Mouse (Mus musculus) heart, embryonic 10.5 days (tissue): Measurements from ENCODE around the gene Ssbp3. TPM values are rescaled to one million over a fixed set of nuclear protein-coding genes. Genes with fewer than 3 reads are reported as not detected.

Experiments used
- DNase-seq: peaks from one replicate; pipeline ENCODE4 v3.0.0-alpha.2; 2017; ENCODE audit warnings: low spot score
- H3K27ac ChIP-seq: fragments of 300-500 bp; sonication (generic); 2 replicates; pipeline ENCODE4 v1.5.1; 2016; ENCODE audit warnings: mild to moderate bottlenecking
- H3K27me3 ChIP-seq: fragments of 300-500 bp; sonication (generic); 2 replicates; pipeline ENCODE4 v1.6.1; 2016; ENCODE audit warnings: mild to moderate bottlenecking; ENCODE audit not compliant: poor library complexity, insufficient read depth, severe bottlenecking
- H3K36me3 ChIP-seq: fragments of 300-500 bp; sonication (generic); 2 replicates; pipeline ENCODE4 v1.6.1; 2016; ENCODE audit warnings: mild to moderate bottlenecking, moderate library complexity
- H3K4me1 ChIP-seq: fragments of 300-500 bp; sonication (generic); 2 replicates; pipeline ENCODE4 v1.6.1; 2016; ENCODE audit warnings: mild to moderate bottlenecking
- H3K4me3 ChIP-seq: fragments of 300-500 bp; sonication (generic); 2 replicates; pipeline ENCODE4 v1.5.1; 2016; ENCODE audit warnings: mild to moderate bottlenecking, moderate library complexity
- H3K9me3 ChIP-seq: fragments of 300-500 bp; sonication (generic); 2 replicates; pipeline ENCODE4 v1.6.1; 2016; ENCODE audit warnings: mild to moderate bottlenecking, moderate library complexity
- WGBS: fragments of 180-500 bp; shearing (Covaris S2); methylation state at CpG from one replicate; pipeline ENCODE4 v1.1.7; 2016; 5-methylcytosine and 5-hydroxymethylcytosine counted together
- polyA plus RNA-seq: library from polyadenylated mRNA; unstranded; fragments of >200 nt; fragmentation: Nextera tagmentation; extraction: Ambion mirVana; gene quantifications from 2 replicates; pipeline ENCODE4 v1.2.1, GENCODE M21; 2016

Ssbp3 gene
- polyA plus RNA-seq, 1 experiment from 2014 or later, result 139 TPM

DNA sequence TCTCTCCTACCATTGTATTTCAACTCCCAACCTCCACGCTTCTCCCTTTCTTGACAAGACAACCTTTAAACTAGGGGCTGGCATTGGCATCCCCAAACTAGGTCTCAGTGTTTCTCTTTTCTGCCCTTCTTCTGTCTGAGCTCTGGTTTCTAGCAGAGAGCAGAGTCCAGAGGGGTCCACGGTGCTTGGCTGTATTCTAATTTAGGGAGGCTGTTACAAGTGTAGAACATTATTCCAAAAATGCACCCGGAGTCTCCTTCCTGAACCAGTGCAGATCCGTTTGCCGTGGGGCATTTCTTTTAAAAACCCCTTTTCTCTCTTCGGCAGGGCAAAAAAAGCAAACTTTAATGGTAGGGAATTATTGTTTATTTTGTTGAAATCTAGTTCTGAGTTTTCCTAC, 704 bp upstream of the Ssbp3 start:
- H3K4me1 ChIP-seq, result peaks cover 75% of the 10 kb centered on the region
- peak overlapping the region; percentile 99 for H3K27ac ChIP-seq
- WGBS, result 2% methylated on average over 6 of the region's 6 CpGs
- H3K4me3 ChIP-seq, result peak overlapping the region; percentile 100
- H3K9me3 ChIP-seq, result no peaks in the 10 kb centered on the region
- H3K36me3 ChIP-seq, result peaks cover 19% of the 10 kb centered on the region
- H3K27me3 ChIP-seq, result no peaks in the 10 kb centered on the region
- no peak for DNase-seq

DNA sequence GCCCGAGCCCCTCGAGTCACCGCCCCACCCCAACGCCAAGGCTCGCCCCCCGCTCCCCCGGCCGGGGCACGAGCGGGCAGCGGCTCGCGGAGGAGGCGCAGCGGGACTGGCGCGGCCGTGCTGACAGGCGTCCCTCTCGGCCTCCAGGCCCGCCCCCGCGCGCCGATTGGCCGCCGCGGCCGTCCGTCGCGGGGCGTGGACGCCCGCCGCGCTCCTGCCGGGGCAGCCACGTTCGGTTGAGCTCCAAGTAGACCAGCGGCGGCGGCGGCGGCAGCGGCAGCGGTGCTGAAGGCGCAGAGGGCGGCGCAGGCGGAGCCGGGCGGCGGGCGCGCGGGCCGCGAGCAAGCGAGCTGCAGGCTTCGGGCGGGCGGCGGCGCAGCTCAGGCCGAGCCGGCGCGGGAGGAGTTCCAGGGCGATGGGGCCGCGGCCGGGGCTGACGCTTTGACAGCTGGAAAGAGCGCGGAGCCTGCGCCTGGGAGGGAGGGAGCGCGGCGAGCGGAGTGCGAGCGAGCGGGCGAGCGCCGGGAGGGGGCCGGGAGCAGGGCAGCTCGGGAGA, 823 bp downstream of the Ssbp3 start:
- Histone ChIP-seq H3K27me3 (no peaks in the 10 kb centered on the region), H3K9me3 (no peaks in the 10 kb centered on the region), H3K4me1 (peaks cover 81% of the 10 kb centered on the region), H3K4me3 (peak overlapping the region; percentile 100), H3K27ac (peak overlapping the region; percentile 99), H3K36me3 (peaks cover 34% of the 10 kb centered on the region)
- WGBS, result under 1% methylated on average over 89 of the region's 89 CpGs
- DNase-seq, result peak; percentile 96

DNA sequence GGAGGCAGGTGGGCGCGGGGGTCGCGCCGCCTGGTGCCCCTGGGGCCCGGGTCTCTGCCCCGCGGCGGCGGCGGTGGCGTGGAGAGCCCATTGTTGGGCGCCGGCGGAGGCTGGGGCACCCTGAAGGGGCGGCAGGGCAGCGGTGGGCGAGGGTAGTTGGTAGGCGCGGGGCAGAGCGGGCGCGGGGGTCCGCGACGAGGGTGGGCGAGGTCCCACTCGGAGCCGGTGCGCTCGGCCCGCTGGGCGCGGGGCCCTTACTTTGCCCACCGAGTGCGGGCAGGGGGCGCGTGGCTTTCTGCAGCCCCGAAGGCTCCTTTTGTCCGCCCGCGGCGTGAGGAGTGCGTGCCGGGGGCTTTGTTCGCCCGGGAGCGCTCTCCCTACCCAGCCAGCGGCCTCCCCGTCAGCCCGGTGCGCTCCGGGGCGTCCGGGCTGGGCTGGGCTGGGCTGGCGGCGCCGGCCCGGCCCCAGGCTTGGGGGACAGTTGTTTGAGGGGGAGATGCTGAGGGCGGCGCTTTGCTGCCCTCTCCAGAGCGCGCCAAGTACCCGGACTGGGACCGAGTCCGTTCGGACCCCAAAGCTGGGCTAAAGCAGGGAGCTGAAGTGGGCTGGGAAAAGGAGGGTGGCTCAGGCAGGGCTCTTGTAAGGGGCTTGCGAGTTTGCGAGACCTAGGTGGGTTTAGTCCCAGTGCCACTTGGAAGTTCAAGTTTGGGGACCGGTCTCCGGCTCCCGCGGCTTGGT, 1.6 kb downstream of the Ssbp3 start:
- Histone ChIP-seq H3K27me3 (no peaks in the 10 kb centered on the region), H3K27ac (peak overlapping the region; percentile 99), H3K4me3 (peak overlapping the region; percentile 100), H3K4me1 (peaks cover 78% of the 10 kb centered on the region), H3K9me3 (no peaks in the 10 kb centered on the region), H3K36me3 (peaks cover 42% of the 10 kb centered on the region)
- DNase-seq, result no peak
- under 1% methylated on average over 70 of the region's 73 CpGs for WGBS

DNA sequence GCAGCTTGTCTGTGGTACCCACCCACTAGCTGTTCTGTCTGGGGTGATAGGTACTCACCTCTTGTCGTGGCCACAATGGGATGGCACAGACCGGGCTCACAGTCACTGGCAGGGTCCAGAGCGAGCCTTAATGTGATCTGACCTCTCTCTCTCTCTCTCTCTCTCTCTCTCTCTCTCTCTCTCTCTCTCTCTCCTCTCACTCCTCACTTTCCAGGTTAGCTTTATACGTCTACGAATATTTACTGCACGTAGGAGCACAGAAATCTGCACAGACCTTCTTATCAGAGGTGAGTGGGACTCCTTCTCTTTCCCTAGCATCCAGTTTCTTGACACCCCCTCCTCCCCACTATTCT, 2.2 kb downstream of the Ssbp3 start:
- Histone ChIP-seq H3K9me3 (no peaks in the 10 kb centered on the region), H3K4me3 (peak overlapping the region; percentile 100), H3K27me3 (no peaks in the 10 kb centered on the region), H3K4me1 (peaks cover 73% of the 10 kb centered on the region), H3K36me3 (peaks cover 48% of the 10 kb centered on the region), H3K27ac (peak overlapping the region; percentile 99)
- DNase-seq, result no peak
- WGBS, result under 1% methylated on average over 6 of the region's 6 CpGs

DNA sequence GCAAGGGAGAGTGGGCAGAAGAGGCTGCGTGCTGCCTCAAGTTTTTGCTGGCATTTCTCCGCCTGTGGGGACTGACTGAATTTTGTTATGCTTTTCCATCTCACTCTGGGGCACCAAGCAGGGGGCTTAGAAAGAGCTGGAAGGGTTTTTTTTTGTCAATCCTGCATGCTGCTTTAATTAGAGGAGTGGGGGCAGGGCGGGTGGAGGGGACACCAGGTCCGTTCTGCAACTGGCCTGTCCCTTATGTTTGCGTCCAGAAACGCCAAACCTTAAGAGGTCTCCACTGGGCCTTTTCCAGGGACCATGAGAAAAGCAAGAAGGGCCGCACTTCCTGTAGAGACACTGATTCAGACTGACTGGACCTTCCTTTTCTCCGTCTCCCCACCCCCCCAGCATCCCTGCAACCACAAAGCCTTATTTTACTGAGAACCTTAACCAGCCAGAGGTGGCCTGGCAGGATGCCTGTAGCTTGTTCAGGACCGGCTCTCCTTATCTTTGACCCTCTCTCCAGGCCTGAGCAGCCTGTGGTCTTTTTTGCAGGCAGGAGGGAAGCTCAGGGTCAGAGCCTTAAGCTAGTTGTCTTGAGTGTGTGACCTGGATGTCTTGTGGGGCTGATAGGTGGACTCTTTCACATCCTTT, 3.0 kb downstream of the Ssbp3 start:
- no peak for DNase-seq
- Histone ChIP-seq H3K9me3 (no peaks in the 10 kb centered on the region), H3K27me3 (no peaks in the 10 kb centered on the region), H3K27ac (peak overlapping the region; percentile 99), H3K4me3 (peak overlapping the region; percentile 100), H3K4me1 (peaks cover 64% of the 10 kb centered on the region), H3K36me3 (peaks cover 56% of the 10 kb centered on the region)
- WGBS, result 17% methylated on average over 9 of the region's 9 CpGs

DNA sequence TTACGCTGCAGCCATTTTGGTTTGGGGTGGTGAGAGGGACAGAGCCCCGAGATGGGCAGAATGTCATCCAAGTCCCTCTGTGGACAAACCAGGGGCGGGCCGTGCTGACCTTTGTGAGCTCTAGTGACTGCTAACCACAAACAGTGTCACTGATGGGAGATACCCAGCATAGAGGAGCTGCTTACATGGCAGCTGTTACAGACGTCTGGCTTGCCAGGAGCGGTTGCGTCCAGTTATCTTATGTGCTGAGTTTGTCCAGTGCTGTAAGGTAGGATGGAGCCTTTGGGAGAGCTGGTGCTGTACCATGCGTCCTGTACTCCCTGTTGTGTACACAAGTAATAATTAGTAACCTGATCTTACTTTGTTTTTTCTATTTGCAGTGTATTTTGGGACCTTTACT, 4.8 kb downstream of the Ssbp3 start:
- Histone ChIP-seq H3K9me3 (no peaks in the 10 kb centered on the region), H3K4me1 (peaks cover 55% of the 10 kb centered on the region), H3K4me3 (no peak overlapping the region), H3K36me3 (peaks cover 74% of the 10 kb centered on the region), H3K27ac (no peak overlapping the region), H3K27me3 (no peaks in the 10 kb centered on the region)
- no peak for DNase-seq
- 65% methylated on average over 8 of the region's 8 CpGs for WGBS

DNA sequence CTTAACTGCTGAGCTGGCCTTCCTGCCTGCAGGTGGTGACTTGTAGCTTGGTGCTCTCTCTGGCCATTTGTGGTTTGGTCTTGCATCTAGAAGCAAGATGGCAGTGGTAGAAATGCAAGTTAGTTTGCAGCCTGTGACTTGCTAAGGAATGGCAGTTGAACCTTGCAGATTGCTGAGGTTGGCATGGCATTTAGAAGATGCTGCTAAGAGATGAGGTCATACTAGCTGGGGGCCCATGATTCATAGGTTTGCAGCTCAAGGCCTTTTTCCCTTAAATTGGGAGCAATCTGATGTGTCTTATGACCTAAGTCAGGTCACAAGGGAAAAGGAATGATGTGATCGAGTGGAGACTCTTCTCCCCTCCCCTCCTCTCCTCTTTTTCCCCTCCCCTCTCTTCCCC, 7.8 kb downstream of the Ssbp3 start:
- Histone ChIP-seq H3K27ac (no peak overlapping the region), H3K4me3 (no peak overlapping the region), H3K36me3 (peaks cover 97% of the 10 kb centered on the region), H3K4me1 (peaks cover 64% of the 10 kb centered on the region), H3K9me3 (no peaks in the 10 kb centered on the region), H3K27me3 (no peaks in the 10 kb centered on the region)
- no peak for DNase-seq
- 52% methylated on average over 1 of the region's 1 CpGs for WGBS

DNA sequence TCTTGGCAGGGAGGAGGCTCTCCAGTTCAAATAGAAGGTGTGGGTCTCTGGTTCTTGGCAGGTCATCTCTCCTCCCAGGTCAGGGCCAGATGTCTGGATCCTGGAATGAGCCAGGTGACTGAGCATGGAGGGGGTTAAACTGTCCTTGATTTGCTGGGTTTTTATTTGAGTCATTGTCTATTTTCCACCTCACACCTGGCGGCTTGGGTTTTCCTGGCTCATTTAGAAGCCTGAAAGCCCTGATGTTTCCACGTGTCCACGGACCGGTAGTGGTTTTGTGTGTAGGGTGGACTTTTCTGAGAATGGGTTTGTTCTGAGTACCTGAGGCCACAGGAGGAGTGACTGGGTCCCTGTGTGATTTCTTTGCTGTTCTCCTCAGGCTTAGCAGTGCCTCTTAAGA, 9.6 kb downstream of the Ssbp3 start:
- WGBS, result 94% methylated on average over 4 of the region's 4 CpGs

DNA sequence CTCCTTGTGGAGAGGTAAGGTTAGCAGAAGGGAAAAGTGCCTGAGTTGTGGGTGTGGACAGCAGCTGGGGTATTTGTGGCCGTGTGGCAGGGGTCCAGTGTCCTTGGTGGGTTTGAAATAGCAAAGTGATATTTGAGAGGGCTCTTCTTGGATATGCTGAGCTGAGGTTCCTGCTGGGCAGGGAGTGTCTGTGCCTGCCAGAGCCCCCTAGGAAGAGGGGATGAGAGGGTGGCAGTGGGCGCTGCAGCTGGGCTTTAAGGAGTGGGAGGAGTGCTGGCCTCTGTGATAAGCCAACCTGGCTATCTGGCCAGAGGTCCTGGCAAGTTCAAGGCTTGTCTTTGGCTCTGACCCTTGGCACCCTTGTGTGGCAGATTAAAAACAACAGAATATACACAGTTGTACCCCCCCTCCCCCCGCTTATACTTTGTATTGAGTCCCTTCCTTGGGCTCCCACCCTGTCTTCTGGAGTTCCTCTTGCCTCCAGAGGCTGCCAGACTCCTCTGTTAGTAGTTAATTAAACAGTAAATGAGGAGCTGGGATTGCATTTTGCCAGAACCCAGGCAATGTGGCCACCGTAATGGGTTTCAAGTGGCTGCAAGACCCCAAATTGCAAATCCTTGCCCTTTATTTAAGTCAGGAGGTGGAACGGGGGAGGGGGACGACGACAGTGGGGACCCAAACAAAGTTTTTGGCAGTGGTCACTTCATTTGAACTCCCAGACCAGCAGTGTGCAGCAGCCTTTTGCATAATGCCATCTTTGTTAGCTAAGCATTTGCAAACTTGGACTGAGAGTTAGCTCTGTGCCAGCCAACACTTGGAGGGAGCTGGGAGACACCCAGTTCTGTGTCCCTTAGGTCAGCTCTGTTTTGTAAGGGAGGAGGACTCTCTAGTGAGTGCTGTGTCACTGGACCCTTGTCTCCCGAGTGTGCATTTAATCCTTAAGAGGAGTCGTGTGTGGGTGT, 11.2 kb downstream of the Ssbp3 start:
- 65% methylated on average over 9 of the region's 9 CpGs for WGBS
- Histone ChIP-seq H3K27ac (peak overlapping the region; percentile 42; the same call in 1 of the 2 replicates), H3K4me1 (peaks cover 52% of the 10 kb centered on the region), H3K9me3 (no peaks in the 10 kb centered on the region), H3K36me3 (peaks cover 96% of the 10 kb centered on the region), H3K4me3 (no peak overlapping the region), H3K27me3 (no peaks in the 10 kb centered on the region)
- no peak for DNase-seq

More for the DNA sequence above, 9.6 kb downstream of the Ssbp3 start:
- no peak overlapping the region for H3K27ac ChIP-seq
- no peak overlapping the region for H3K4me3 ChIP-seq
- H3K9me3 ChIP-seq, result no peaks in the 10 kb centered on the region
- peaks cover 62% of the 10 kb centered on the region for H3K4me1 ChIP-seq
- no peaks in the 10 kb centered on the region for H3K27me3 ChIP-seq
- peaks cover 97% of the 10 kb centered on the region for H3K36me3 ChIP-seq
- no peak for DNase-seq

DNA sequence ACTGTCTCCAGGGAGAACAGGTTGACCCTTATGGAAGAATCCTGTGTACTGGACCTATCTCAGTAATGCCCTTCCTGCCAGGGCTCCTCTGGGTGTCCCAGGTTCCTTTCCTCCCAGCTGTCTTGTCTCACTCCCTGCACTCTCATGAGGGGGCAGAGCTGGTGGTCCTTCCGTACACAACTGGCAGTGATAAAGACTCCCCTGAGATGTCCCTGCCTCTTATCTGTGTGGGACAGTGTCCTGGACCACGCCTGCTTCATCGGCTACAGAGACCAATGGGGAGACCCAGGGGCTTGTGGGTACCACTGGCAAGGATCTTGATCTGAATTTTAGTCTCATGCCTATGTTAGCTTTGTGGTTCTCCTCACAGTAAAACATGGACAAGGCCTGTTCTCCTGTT, 12.4 kb downstream of the Ssbp3 start:
- 46% methylated on average over 3 of the region's 3 CpGs for WGBS
- H3K9me3 ChIP-seq, result no peaks in the 10 kb centered on the region
- no peak overlapping the region for H3K4me3 ChIP-seq
- peaks cover 90% of the 10 kb centered on the region for H3K36me3 ChIP-seq
- no peaks in the 10 kb centered on the region for H3K27me3 ChIP-seq
- H3K4me1 ChIP-seq, result peaks cover 57% of the 10 kb centered on the region
- peak; percentile 89 for DNase-seq
- peak overlapping the region; percentile 42; the same call in 1 of the 2 replicates for H3K27ac ChIP-seq

DNA sequence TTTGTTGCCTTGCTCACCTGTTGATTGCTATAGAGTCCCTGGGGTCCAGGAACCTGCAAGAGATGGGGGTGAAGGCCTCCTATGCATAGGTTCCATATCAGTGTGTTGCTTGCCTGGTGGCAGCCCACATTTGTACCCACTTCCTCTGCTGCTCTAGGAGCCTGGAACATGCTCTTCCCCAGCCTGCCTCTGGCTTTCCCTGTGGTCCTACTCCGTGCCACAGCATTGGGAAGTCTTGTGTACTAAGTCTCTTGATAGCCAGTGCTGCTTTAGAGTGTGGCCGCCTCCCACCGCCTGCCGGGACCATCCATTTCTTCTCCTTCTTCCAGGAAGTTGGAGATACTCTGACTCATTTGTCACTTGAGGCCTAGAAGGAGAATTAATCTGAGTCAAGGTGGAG, 13.7 kb downstream of the Ssbp3 start:
- Histone ChIP-seq H3K4me1 (peaks cover 57% of the 10 kb centered on the region), H3K27ac (no peak overlapping the region), H3K4me3 (no peak overlapping the region), H3K36me3 (peaks cover 88% of the 10 kb centered on the region), H3K27me3 (no peaks in the 10 kb centered on the region), H3K9me3 (no peaks in the 10 kb centered on the region)
- WGBS, result 73% methylated on average over 4 of the region's 4 CpGs
- no peak for DNase-seq

DNA sequence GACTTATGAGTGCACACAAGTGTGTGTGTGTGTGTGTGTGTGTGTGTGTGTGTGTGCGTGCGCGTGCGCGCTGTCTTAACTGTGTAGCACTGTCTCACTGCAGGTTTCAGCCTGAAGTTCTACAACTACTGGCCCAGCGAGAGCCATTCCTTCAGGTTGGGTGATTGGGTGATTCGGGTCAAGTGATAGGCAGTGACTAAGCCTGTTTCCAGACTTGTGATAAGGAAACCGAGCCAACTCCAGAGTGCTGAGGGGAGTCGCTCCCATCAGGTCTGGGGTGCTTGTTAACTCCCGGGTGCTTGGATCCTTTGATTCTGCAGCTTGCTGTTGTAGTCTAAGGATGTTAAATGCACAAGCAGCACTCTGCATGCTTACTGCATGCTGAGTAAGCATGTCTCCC, 14.4 kb downstream of the Ssbp3 start:
- H3K36me3 ChIP-seq, result peaks cover 85% of the 10 kb centered on the region

More for the DNA sequence above, 14.4 kb downstream of the Ssbp3 start:
- Histone ChIP-seq H3K4me1 (peaks cover 54% of the 10 kb centered on the region), H3K4me3 (no peak overlapping the region), H3K27me3 (no peaks in the 10 kb centered on the region), H3K27ac (no peak overlapping the region), H3K9me3 (no peaks in the 10 kb centered on the region)
- 58% methylated on average over 10 of the region's 10 CpGs for WGBS
- DNase-seq, result peak; percentile 85
